Mouse (Mus musculus): Measurements from ENCODE around the gene Fam83g. TPM values are rescaled to one million over a fixed set of nuclear protein-coding genes. Genes with fewer than 3 reads are reported as not detected.
"Not testable (repeated sequence)": the region's sequence is repeated elsewhere in the genome, so short reads cannot be mapped to it uniquely, and the experiment has no call there.

The Fam83g gene
- total and polyA plus RNA-seq, 3 experiments = 0.26 to 0.30 (median 0.29) TPM

- H3K4me1 ChIP-seq (ENCODE audit: control insufficient read depth, insufficient read depth, low read length) = peaks cover 5% of the 10 kb centered on the region
- DNase-seq = no peak
- WGBS = 89% methylated on average over 6 of the region's 6 CpGs
- no peaks in the 10 kb centered on the region for H3K79me2 ChIP-seq (replicated peaks; ENCODE audit: control insufficient read depth, insufficient read depth, low read length)
- intact Hi-C loops (cut with DNase I) = no loop called here
- TF ChIP-seq CTCF (IDR thresholded peaks at IDR 0.05) (no peak), EP300 (IDR thresholded peaks at IDR 0.05; ENCODE audit: insufficient read depth, low read depth, low read length) (no peak), POLR2A (IDR thresholded peaks at IDR 0.05; ENCODE audit: insufficient read depth, low read depth, low read length) (no peak)
- H3K9ac ChIP-seq (ENCODE audit: low read depth, low read length) = no peak overlapping the region
- no peak overlapping the region for H3K27ac ChIP-seq
- H3K27me3 ChIP-seq (ENCODE audit: control insufficient read depth, insufficient read depth, low read length) = no peaks in the 10 kb centered on the region
- no peak overlapping the region for H3K4me3 ChIP-seq
- H3K36me3 ChIP-seq (ENCODE audit: control insufficient read depth, insufficient read depth, low read length) = no peaks in the 10 kb centered on the region
These were observed 44.2 kb upstream of the Fam83g start for GRCm38 (mm10) chr11:61639601-61640177.

- 46% methylated on average over 9 of the region's 9 CpGs for WGBS
- intact Hi-C loops (cut with DNase I) = not testable (repeated sequence)
These were observed 43.3 kb upstream of the Fam83g start for GRCm38 (mm10) chr11:61640585-61640984.

GRCm38 (mm10) chr11:61642106-61642505 lies 41.8 kb upstream of the Fam83g start:
- H3K4me3 ChIP-seq = no peak overlapping the region
- no peaks in the 10 kb centered on the region for H3K27me3 ChIP-seq (ENCODE audit: control insufficient read depth, insufficient read depth, low read length)
- H3K36me3 ChIP-seq (ENCODE audit: control insufficient read depth, insufficient read depth, low read length) = no peaks in the 10 kb centered on the region
- WGBS = 80% methylated on average over 7 of the region's 7 CpGs
- TF ChIP-seq POLR2A (IDR thresholded peaks at IDR 0.05; ENCODE audit: insufficient read depth, low read depth, low read length) = no peak
- no peak for TF ChIP-seq CTCF (IDR thresholded peaks at IDR 0.05)
- TF ChIP-seq EP300 (IDR thresholded peaks at IDR 0.05; ENCODE audit: insufficient read depth, low read depth, low read length) = no peak
- peaks cover 6% of the 10 kb centered on the region for H3K4me1 ChIP-seq (ENCODE audit: control insufficient read depth, insufficient read depth, low read length)
- intact Hi-C loops (cut with DNase I) = no loop called here
- no peaks in the 10 kb centered on the region for H3K79me2 ChIP-seq (replicated peaks; ENCODE audit: control insufficient read depth, insufficient read depth, low read length)
- no peak overlapping the region for H3K27ac ChIP-seq
- no peak for DNase-seq
- H3K9ac ChIP-seq (ENCODE audit: low read depth, low read length) = no peak overlapping the region

More at GRCm38 (mm10) chr11:61640585-61640984, 43.3 kb upstream of the Fam83g start:
- H3K36me3 ChIP-seq (ENCODE audit: control insufficient read depth, insufficient read depth, low read length); H3K4me1 ChIP-seq (ENCODE audit: control insufficient read depth, insufficient read depth, low read length); H3K27me3 ChIP-seq (ENCODE audit: control insufficient read depth, insufficient read depth, low read length); H3K27ac ChIP-seq; H3K9ac ChIP-seq (ENCODE audit: low read depth, low read length); DNase-seq; H3K79me2 ChIP-seq (replicated peaks; ENCODE audit: control insufficient read depth, insufficient read depth, low read length); H3K4me3 ChIP-seq: not testable (repeated sequence)

- DNase-seq = no peak
- Histone ChIP-seq H3K27me3 (ENCODE audit: control insufficient read depth, insufficient read depth, low read length) (no peaks in the 10 kb centered on the region), H3K27ac (peak overlapping the region; percentile 58; the same call in 1 of the 2 replicates), H3K4me3 (no peak overlapping the region), H3K9ac (ENCODE audit: low read depth, low read length) (no peak overlapping the region), H3K79me2 (replicated peaks; ENCODE audit: control insufficient read depth, insufficient read depth, low read length) (no peaks in the 10 kb centered on the region), H3K4me1 (ENCODE audit: control insufficient read depth, insufficient read depth, low read length) (peaks cover 9% of the 10 kb centered on the region), H3K36me3 (ENCODE audit: control insufficient read depth, insufficient read depth, low read length) (no peaks in the 10 kb centered on the region)
- intact Hi-C loops (cut with DNase I) = no loop called here
- 68% methylated on average over 5 of the region's 5 CpGs for WGBS
- TF ChIP-seq POLR2A (IDR thresholded peaks at IDR 0.05; ENCODE audit: insufficient read depth, low read depth, low read length) = no peak
- TF ChIP-seq CTCF (IDR thresholded peaks at IDR 0.05) = no peak
- TF ChIP-seq EP300 (IDR thresholded peaks at IDR 0.05; ENCODE audit: insufficient read depth, low read depth, low read length) = no peak
These were observed 40.5 kb upstream of the Fam83g start for GRCm38 (mm10) chr11:61643184-61643961.

GRCm38 (mm10) chr11:61644576-61645326 lies 39.1 kb upstream of the Fam83g start:
- H3K27ac ChIP-seq = peak overlapping the region; percentile 58

More at GRCm38 (mm10) chr11:61644576-61645326, 39.1 kb upstream of the Fam83g start:
- intact Hi-C loops (cut with DNase I) = no loop called here
- TF ChIP-seq CTCF (IDR thresholded peaks at IDR 0.05) (no peak), EP300 (IDR thresholded peaks at IDR 0.05; ENCODE audit: insufficient read depth, low read depth, low read length) (0 out of 2 replicates have a peak, but pooled peaks have one; percentile 21)
- Histone ChIP-seq H3K79me2 (replicated peaks; ENCODE audit: control insufficient read depth, insufficient read depth, low read length) (no peaks in the 10 kb centered on the region), H3K36me3 (ENCODE audit: control insufficient read depth, insufficient read depth, low read length) (no peaks in the 10 kb centered on the region), H3K27me3 (ENCODE audit: control insufficient read depth, insufficient read depth, low read length) (no peaks in the 10 kb centered on the region), H3K9ac (ENCODE audit: low read depth, low read length) (no peak overlapping the region), H3K4me1 (ENCODE audit: control insufficient read depth, insufficient read depth, low read length) (peaks cover 10% of the 10 kb centered on the region), H3K4me3 (no peak overlapping the region)
- 35% methylated on average over 11 of the region's 11 CpGs for WGBS
- peak in 1 of 2 experiments; percentile 33 for DNase-seq
